Mouse (Mus musculus): ENCODE measurements at regions not wholly inside any gene's neighbourhood (a gene's known extent, or its start where the extent isn't known, plus 50 kb on each side); places are given as distances from the start of the nearest gene placed in this dataset.
A peak's percentile ranks its signal among the peaks of the same experiment; 100 is the strongest.
"Not testable (repeated sequence)": the region's sequence is repeated elsewhere in the genome, so short reads cannot be mapped to it uniquely, and the experiment has no call there.

DNA sequence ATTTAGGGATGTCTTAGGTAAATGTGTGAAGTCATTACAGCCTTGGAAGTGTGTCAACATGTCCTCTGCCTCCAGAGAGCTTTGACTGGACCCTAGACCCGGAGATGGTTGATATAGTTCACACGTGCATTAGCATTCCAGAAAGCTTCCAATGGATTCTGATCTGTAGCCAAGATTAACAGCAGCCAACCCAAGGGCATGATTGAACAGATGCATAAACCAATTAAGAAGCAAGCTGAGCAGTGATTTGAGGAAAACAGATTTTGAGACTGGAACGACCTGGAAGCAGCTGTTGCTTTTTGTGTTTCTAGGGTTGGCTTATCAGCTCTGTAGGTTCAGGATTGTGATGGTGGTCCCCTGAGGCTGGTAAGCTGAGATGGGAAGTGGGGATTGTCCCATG, 109.1 kb upstream of the Ahi1 start:
- no peak for TF ChIP-seq CTCF (IDR thresholded peaks at IDR 0.05; ENCODE audit: low read depth, low read length)
- Histone ChIP-seq H3K4me3 (ENCODE audit: insufficient read depth, low read length) (no peak overlapping the region), H3K4me1 (ENCODE audit: control insufficient read depth, insufficient read depth, low read length) (peaks cover 32% of the 10 kb centered on the region), H3K27ac (ENCODE audit: insufficient read depth, low read depth, low read length) (no peak overlapping the region)

GRCm38 (mm10) chr10:20842131-20842530, 110.2 kb upstream of the Ahi1 start:
- H3K4me3 ChIP-seq (ENCODE audit: insufficient read depth, low read length): no peak overlapping the region
- no peak for TF ChIP-seq POLR2A (IDR thresholded peaks at IDR 0.05; ENCODE audit: borderline replicate concordance, low read depth, low read length)
- TF ChIP-seq CTCF (IDR thresholded peaks at IDR 0.05; ENCODE audit: low read depth, low read length): no peak
- peak overlapping the region; percentile 69; the same call in 1 of the 2 replicates for H3K27ac ChIP-seq (ENCODE audit: insufficient read depth, low read depth, low read length)
- peaks cover 35% of the 10 kb centered on the region for H3K4me1 ChIP-seq (ENCODE audit: control insufficient read depth, insufficient read depth, low read length)

DNA sequence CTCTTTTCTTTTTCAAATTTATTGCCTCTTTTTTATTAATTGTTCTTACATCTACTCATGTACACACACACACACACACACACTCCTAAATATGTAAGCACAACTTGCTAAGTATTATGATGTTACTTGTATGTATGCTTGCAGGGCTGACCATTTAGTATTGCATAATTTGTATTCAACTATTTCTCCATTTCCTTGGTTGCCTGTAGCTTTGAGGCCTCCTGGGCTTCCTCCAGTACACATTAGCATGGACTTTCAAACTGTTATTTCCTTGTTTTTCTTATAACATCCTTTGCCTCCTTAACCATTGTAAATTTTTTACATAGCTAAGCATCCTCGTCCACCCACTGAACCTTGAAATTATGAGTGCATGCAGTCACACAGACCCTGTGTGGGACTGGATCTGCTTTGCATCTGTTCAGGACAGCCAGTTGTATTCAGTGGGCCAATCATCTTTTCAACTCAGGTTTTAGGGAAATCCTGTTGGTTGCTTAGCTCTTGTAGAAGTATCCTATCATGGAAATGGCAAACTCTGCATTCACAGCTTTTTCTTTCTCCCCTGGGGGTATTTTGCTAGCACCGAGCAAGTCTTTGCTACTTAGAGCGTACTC, 110.8 kb upstream of the Ahi1 start:
- Histone ChIP-seq H3K27ac (ENCODE audit: insufficient read depth, low read depth, low read length) (peak overlapping the region; percentile 69), H3K4me1 (ENCODE audit: control insufficient read depth, insufficient read depth, low read length) (peaks cover 38% of the 10 kb centered on the region), H3K4me3 (ENCODE audit: insufficient read depth, low read length) (no peak overlapping the region)
- no peak for TF ChIP-seq POLR2A (IDR thresholded peaks at IDR 0.05; ENCODE audit: borderline replicate concordance, low read depth, low read length)
- no peak for TF ChIP-seq CTCF (IDR thresholded peaks at IDR 0.05; ENCODE audit: low read depth, low read length)

GRCm38 (mm10) chr10:20838685-20839425, 113.5 kb upstream of the Ahi1 start:
- peak overlapping the region; percentile 84 for H3K27ac ChIP-seq (ENCODE audit: insufficient read depth, low read depth, low read length)
- no peak for TF ChIP-seq POLR2A (IDR thresholded peaks at IDR 0.05; ENCODE audit: borderline replicate concordance, low read depth, low read length)
- TF ChIP-seq CTCF (IDR thresholded peaks at IDR 0.05; ENCODE audit: low read depth, low read length): no peak
- H3K4me1 ChIP-seq (ENCODE audit: control insufficient read depth, insufficient read depth, low read length): peaks cover 40% of the 10 kb centered on the region
- peak overlapping the region; percentile 12 for H3K4me3 ChIP-seq (ENCODE audit: insufficient read depth, low read length)

GRCm38 (mm10) chr10:20836816-20837215, 111.9 kb upstream of the Pde7b start:
- H3K4me3 ChIP-seq (ENCODE audit: insufficient read depth, low read length): not testable (repeated sequence)
- peaks cover 32% of the 10 kb centered on the region for H3K4me1 ChIP-seq (ENCODE audit: control insufficient read depth, insufficient read depth, low read length)

DNA sequence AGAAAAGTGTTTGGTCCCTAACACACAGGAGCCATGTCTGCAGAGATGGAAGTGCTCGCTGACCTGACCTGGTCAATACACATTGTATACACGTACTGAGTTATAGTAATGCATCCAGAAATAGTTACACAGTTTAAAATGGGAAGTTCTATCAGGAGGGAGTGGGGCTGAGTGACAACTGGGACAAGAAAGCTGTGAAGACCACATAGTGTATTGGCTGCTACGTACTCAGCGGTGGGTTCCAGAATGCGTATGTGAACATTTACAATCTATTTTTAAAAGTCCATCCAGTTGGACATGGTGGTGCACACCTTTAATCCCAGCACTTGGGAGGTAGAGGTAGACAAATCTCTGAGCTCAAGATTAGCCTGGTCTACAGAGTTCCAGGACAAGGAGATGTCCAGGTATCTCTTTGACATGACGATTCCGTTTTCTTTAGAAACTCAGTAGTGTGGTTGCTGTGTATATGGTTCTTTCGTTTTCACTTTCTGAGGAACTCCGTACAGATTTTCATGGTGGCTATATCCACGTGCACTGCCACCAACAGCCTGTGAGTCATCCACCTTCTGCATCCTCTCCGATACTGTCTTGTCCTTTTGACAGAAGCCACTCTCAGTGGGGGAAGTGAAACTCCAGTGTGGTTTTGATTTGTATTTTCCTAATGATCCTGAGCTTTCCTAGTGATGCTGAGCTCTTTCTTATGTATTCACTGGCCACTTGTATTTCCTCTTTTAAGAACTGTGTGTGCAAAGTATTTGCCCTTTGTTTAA, 110.1 kb upstream of the Pde7b start:
- peaks cover 22% of the 10 kb centered on the region for H3K4me1 ChIP-seq (ENCODE audit: control insufficient read depth, insufficient read depth, low read length)
- TF ChIP-seq CTCF (IDR thresholded peaks at IDR 0.05; ENCODE audit: low read depth, low read length): no peak
- TF ChIP-seq POLR2A (IDR thresholded peaks at IDR 0.05; ENCODE audit: borderline replicate concordance, low read depth, low read length): no peak
- H3K4me3 ChIP-seq (ENCODE audit: insufficient read depth, low read length): peak overlapping the region; percentile 64
- H3K27ac ChIP-seq (ENCODE audit: insufficient read depth, low read depth, low read length): peak overlapping the region; percentile 98

More at GRCm38 (mm10) chr10:20836816-20837215, 111.9 kb upstream of the Pde7b start:
- not testable (repeated sequence) for H3K27ac ChIP-seq (ENCODE audit: insufficient read depth, low read depth, low read length)

DNA sequence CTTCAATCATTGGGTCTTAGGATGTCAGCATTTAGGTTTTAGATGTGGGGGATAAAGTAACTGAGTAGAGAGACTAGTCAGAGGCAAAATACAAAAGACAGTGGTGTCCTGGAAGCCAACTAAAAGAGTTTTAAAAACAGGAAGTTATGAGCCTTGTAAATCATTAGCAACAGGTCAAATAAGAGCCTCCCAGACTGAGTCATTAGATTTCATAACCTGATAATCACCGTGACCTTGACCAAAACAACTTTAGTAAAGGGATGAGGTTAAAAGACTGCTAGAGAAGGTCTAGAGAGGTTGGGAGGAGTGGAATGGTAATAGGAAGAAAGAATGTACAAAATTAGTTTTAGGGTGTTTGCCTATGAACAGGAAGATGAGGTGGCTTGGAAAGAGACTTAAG, 103.4 kb upstream of the Pde7b start:
- Histone ChIP-seq H3K27ac (ENCODE audit: insufficient read depth, low read depth, low read length) (no peak overlapping the region), H3K4me1 (ENCODE audit: control insufficient read depth, insufficient read depth, low read length) (peaks cover 13% of the 10 kb centered on the region), H3K4me3 (ENCODE audit: insufficient read depth, low read length) (no peak overlapping the region)
- TF ChIP-seq POLR2A (IDR thresholded peaks at IDR 0.05; ENCODE audit: borderline replicate concordance, low read depth, low read length) (no peak), CTCF (IDR thresholded peaks at IDR 0.05; ENCODE audit: low read depth, low read length) (no peak)

- Histone ChIP-seq H3K4me3 (ENCODE audit: insufficient read depth, low read length) (no peak overlapping the region), H3K4me1 (ENCODE audit: control insufficient read depth, insufficient read depth, low read length) (peaks cover 16% of the 10 kb centered on the region), H3K27ac (ENCODE audit: insufficient read depth, low read depth, low read length) (peak overlapping the region; percentile 47)
- TF ChIP-seq CTCF (IDR thresholded peaks at IDR 0.05; ENCODE audit: low read depth, low read length) (no peak), POLR2A (IDR thresholded peaks at IDR 0.05; ENCODE audit: borderline replicate concordance, low read depth, low read length) (no peak)
These were observed 102.6 kb upstream of the Pde7b start for GRCm38 (mm10) chr10:20827473-20827872.

- peaks cover 17% of the 10 kb centered on the region for H3K4me1 ChIP-seq (ENCODE audit: control insufficient read depth, insufficient read depth, low read length)
- no peak overlapping the region for H3K4me3 ChIP-seq (ENCODE audit: insufficient read depth, low read length)
- no peak overlapping the region for H3K27ac ChIP-seq (ENCODE audit: insufficient read depth, low read depth, low read length)
- no peak for TF ChIP-seq POLR2A (IDR thresholded peaks at IDR 0.05; ENCODE audit: borderline replicate concordance, low read depth, low read length)
These were observed 93.7 kb upstream of the Pde7b start for GRCm38 (mm10) chr10:20818548-20818947.

DNA sequence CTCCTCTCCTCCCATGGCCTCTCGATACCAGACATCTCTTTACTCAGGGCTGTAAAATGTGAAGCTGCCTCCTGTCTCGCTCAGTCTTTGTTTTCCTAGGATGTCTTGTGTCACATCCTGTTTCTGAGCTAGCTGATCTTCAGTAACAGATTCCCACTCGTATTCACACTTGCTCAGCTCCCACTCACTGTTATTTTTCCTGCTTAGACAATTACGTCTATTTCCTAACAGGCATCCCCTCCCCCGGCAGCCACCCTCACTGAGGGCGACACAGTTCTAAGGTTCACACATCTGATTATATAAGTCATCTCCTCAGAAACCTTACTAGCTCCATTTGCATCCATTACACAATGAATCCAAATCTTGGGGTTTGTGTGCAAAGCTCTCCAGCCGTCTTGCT, 74.9 kb upstream of the Pde7b start:
- no peak overlapping the region for H3K4me3 ChIP-seq (ENCODE audit: insufficient read depth, low read length)
- H3K4me1 ChIP-seq (ENCODE audit: control insufficient read depth, insufficient read depth, low read length): 0 out of 2 replicates have a peak, but pooled peaks cover 4% of the 10 kb centered on the region
- H3K27ac ChIP-seq (ENCODE audit: insufficient read depth, low read depth, low read length): no peak overlapping the region
- TF ChIP-seq POLR2A (IDR thresholded peaks at IDR 0.05; ENCODE audit: borderline replicate concordance, low read depth, low read length) (no peak), CTCF (IDR thresholded peaks at IDR 0.05; ENCODE audit: low read depth, low read length) (no peak)

All from bone marrow macrophage, adult 2 months (primary cell).